Mouse (Mus musculus) embryonic facial prominence, embryonic 12.5 days (tissue): ENCODE results near the gene Nutf2. TPM values are rescaled to one million over a fixed set of nuclear protein-coding genes. Genes with fewer than 3 reads are reported as not detected.

ENCODE experiments used
- ATAC-seq: fragments of 200-750 bp; cut with Nextera tagmentation; 2 replicates; pipeline ENCODE4 v1.8.0; 2017; ENCODE audit not compliant: insufficient number of reproducible peaks, insufficient read depth, low FRiP score, low TSS enrichment
- H3K27ac ChIP-seq: fragments of 300-500 bp; sonication (generic); 2 replicates; pipeline ENCODE4 v1.5.1; 2016; ENCODE audit warnings: mild to moderate bottlenecking
- H3K27me3 ChIP-seq: fragments of 300-500 bp; sonication (generic); 2 replicates; pipeline ENCODE4 v1.6.1; 2016; ENCODE audit warnings: mild to moderate bottlenecking, moderate library complexity
- H3K36me3 ChIP-seq: fragments of 300-500 bp; sonication (generic); 2 replicates; pipeline ENCODE4 v1.6.1; 2016; ENCODE audit warnings: mild to moderate bottlenecking
- H3K4me1 ChIP-seq: fragments of 300-500 bp; sonication (generic); 2 replicates; pipeline ENCODE4 v1.6.1; 2016
- H3K4me2 ChIP-seq: fragments of 300-500 bp; sonication (generic); replicated peaks from 2 replicates; pipeline ENCODE4 v1.6.1; 2016; ENCODE audit warnings: mild to moderate bottlenecking, moderate library complexity
- H3K4me3 ChIP-seq: fragments of 300-500 bp; sonication (generic); 2 replicates; pipeline ENCODE4 v1.5.1; 2016; ENCODE audit warnings: mild to moderate bottlenecking
- H3K9ac ChIP-seq: fragments of 300-500 bp; sonication (generic); 2 replicates; pipeline ENCODE4 v1.6.1; 2016; ENCODE audit warnings: mild to moderate bottlenecking, moderate library complexity
- H3K9me3 ChIP-seq: fragments of 300-500 bp; sonication (generic); 2 replicates; pipeline ENCODE4 v1.6.1; 2016; ENCODE audit warnings: mild to moderate bottlenecking, moderate library complexity
- WGBS: fragments of 180-500 bp; shearing (Covaris S2); methylation state at CpG from one replicate; pipeline ENCODE4 v1.1.7; 2016; 5-methylcytosine and 5-hydroxymethylcytosine counted together
- polyA plus RNA-seq: library from polyadenylated mRNA; unstranded; fragments of >200 nt; fragmentation: Nextera tagmentation; extraction: Ambion mirVana; gene quantifications from 2 replicates; pipeline ENCODE4 v1.2.1, GENCODE M21; 2016

Gene Nutf2
- polyA plus RNA-seq, 1 experiment from 2014 or later = 268 TPM

DNA sequence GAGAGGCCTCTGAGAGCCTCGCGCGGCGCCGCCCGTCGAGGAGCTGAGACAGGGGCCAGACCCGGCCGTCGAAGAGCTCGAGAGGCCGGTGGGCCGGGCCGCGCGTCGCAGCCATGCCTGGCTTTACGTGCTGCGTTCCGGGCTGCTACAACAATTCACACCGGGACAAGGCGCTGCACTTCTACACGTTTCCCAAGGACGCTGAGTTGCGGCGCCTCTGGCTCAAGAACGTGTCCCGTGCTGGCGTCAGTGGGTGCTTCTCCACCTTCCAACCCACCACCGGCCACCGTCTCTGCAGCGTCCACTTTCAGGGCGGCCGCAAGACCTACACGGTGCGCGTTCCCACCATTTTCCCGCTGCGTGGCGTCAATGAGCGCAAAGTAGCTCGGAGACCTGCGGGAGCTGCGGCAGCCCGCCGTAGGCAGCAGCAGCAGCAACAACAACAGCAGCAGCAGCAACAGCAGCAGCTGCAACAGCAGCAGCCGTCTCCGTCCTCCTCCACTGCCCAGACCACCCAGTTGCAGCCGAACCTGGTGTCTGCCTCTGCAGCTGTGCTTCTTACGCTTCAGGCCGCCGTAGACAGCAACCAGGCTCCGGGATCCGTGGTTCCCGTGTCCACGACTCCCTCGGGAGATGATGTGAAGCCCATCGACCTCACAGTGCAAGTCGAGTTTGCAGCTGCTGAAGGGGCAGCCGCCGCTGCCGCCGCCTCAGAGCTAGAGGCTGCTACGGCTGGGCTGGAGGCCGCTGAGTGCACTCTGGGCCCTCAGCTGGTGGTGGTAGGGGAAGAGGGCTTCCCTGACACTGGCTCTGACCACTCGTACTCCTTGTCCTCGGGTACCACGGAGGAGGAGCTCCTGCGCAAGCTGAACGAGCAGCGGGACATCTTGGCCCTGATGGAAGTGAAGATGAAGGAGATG lies 4.9 kb upstream of the Nutf2 start:
- Histone ChIP-seq H3K27me3 (no peaks in the 10 kb centered on the region), H3K4me3 (peak overlapping the region; percentile 80), H3K36me3 (peaks cover 9% of the 10 kb centered on the region; the same call in 1 of the 2 replicates), H3K9me3 (no peaks in the 10 kb centered on the region), H3K27ac (peak overlapping the region; percentile 89), H3K4me1 (peaks cover 44% of the 10 kb centered on the region), H3K4me2 (peak overlapping the region; percentile 96), H3K9ac (peak overlapping the region; percentile 76)
- peak; percentile 3 for ATAC-seq
- under 1% methylated on average over 71 of the region's 71 CpGs for WGBS

GRCm38 (mm10) chr8:105856168-105856835 lies 4.1 kb upstream of the Nutf2 start:
- H3K27ac ChIP-seq = peak overlapping the region; percentile 89; the same call in 1 of the 2 replicates
- H3K4me1 ChIP-seq = peaks cover 40% of the 10 kb centered on the region
- H3K4me3 ChIP-seq = peak overlapping the region; percentile 80
- peak overlapping the region; percentile 76 for H3K9ac ChIP-seq
- WGBS = 29% methylated on average over 15 of the region's 15 CpGs
- peak overlapping the region; percentile 96 for H3K4me2 ChIP-seq
- peaks cover 9% of the 10 kb centered on the region; the same call in 1 of the 2 replicates for H3K36me3 ChIP-seq
- H3K27me3 ChIP-seq = no peaks in the 10 kb centered on the region
- no peak for ATAC-seq
- no peaks in the 10 kb centered on the region for H3K9me3 ChIP-seq

GRCm38 (mm10) chr8:105858495-105858894 lies 1.9 kb upstream of the Nutf2 start:
- peaks cover 53% of the 10 kb centered on the region for H3K4me1 ChIP-seq
- no peaks in the 10 kb centered on the region for H3K27me3 ChIP-seq
- no peak overlapping the region for H3K27ac ChIP-seq
- no peak for ATAC-seq
- H3K36me3 ChIP-seq = peaks cover 13% of the 10 kb centered on the region; the same call in 1 of the 2 replicates
- WGBS = 90% methylated on average over 5 of the region's 5 CpGs
- no peak overlapping the region for H3K9ac ChIP-seq
- no peak overlapping the region for H3K4me2 ChIP-seq
- no peak overlapping the region for H3K4me3 ChIP-seq
- no peaks in the 10 kb centered on the region for H3K9me3 ChIP-seq

- Histone ChIP-seq H3K4me1 (peaks cover 53% of the 10 kb centered on the region), H3K4me3 (no peak overlapping the region), H3K9ac (no peak overlapping the region; the same call in 1 of the 2 replicates), H3K4me2 (peak overlapping the region; percentile 89; the same call in 1 of the 2 replicates), H3K27ac (peak overlapping the region; percentile 92), H3K27me3 (no peaks in the 10 kb centered on the region), H3K9me3 (no peaks in the 10 kb centered on the region), H3K36me3 (peaks cover 17% of the 10 kb centered on the region; the same call in 1 of the 2 replicates)
- 81% methylated on average over 5 of the region's 5 CpGs for WGBS
- ATAC-seq = no peak
Observed at GRCm38 (mm10) chr8:105859314-105859713, 1.1 kb upstream of the Nutf2 start.

DNA sequence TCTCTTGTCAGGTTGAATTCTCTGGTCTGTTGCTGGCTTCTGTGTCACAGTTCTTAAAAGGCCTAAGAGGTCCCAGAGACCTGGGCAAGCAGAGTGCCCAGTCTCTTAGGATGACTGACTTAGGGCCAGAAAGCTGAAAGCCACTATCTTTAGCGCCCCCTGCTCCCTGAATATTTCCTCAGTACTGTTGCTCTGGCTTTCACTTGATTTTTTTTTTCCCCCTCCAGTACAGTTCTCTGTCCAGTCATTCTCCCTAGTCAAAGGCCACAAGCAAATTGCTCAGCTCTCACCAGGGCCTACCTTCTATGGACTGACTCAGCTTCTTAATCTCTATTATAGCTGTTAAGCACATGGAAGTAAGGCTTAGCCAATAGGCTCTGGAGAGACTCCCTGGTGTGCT lies 1.6 kb downstream of the Nutf2 start:
- Histone ChIP-seq H3K9ac (peak overlapping the region; percentile 95), H3K27me3 (no peaks in the 10 kb centered on the region), H3K4me2 (peak overlapping the region; percentile 89), H3K4me1 (peaks cover 40% of the 10 kb centered on the region), H3K27ac (no peak overlapping the region), H3K4me3 (peak overlapping the region; percentile 100), H3K9me3 (no peaks in the 10 kb centered on the region), H3K36me3 (peaks cover 30% of the 10 kb centered on the region)
- ATAC-seq = no peak
- WGBS = 0% methylated on average over 1 of the region's 1 CpGs

- H3K36me3 ChIP-seq = peaks cover 62% of the 10 kb centered on the region
- H3K4me1 ChIP-seq = peaks cover 11% of the 10 kb centered on the region
- H3K27me3 ChIP-seq = no peaks in the 10 kb centered on the region
- no peak overlapping the region for H3K9ac ChIP-seq
- no peak overlapping the region for H3K4me2 ChIP-seq
- no peak overlapping the region for H3K27ac ChIP-seq
- H3K4me3 ChIP-seq = no peak overlapping the region
- no peak for ATAC-seq
- 86% methylated on average over 6 of the region's 6 CpGs for WGBS
- H3K9me3 ChIP-seq = no peaks in the 10 kb centered on the region
Observed at GRCm38 (mm10) chr8:105866364-105867029, 6.1 kb downstream of the Nutf2 start.

DNA sequence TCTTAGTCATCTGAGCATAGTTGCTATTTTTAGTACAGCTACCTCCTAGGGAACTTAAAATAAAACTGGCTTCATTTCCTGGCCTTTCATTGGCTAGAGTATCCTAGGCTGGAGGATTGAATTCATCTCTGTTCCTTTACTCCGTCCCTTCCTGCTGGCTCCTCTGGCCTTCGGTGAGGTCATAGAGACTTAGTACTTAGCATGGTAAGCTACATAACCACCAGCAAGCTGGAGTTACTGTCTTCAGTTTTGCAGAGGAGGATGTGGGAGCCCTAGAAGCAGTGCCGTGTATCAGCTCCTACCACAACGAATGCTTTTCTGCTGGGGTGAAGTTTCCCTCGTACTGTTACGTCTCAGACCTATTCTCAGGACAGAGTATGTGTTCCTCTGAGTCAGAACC lies 13.9 kb downstream of the Nutf2 start:
- Histone ChIP-seq H3K36me3 (peaks cover 86% of the 10 kb centered on the region), H3K9me3 (no peaks in the 10 kb centered on the region), H3K27ac (no peak overlapping the region), H3K27me3 (no peaks in the 10 kb centered on the region), H3K4me2 (no peak overlapping the region), H3K4me1 (no peaks in the 10 kb centered on the region), H3K4me3 (no peak overlapping the region), H3K9ac (no peak overlapping the region)
- no peak for ATAC-seq
- WGBS = 92% methylated on average over 6 of the region's 6 CpGs

DNA sequence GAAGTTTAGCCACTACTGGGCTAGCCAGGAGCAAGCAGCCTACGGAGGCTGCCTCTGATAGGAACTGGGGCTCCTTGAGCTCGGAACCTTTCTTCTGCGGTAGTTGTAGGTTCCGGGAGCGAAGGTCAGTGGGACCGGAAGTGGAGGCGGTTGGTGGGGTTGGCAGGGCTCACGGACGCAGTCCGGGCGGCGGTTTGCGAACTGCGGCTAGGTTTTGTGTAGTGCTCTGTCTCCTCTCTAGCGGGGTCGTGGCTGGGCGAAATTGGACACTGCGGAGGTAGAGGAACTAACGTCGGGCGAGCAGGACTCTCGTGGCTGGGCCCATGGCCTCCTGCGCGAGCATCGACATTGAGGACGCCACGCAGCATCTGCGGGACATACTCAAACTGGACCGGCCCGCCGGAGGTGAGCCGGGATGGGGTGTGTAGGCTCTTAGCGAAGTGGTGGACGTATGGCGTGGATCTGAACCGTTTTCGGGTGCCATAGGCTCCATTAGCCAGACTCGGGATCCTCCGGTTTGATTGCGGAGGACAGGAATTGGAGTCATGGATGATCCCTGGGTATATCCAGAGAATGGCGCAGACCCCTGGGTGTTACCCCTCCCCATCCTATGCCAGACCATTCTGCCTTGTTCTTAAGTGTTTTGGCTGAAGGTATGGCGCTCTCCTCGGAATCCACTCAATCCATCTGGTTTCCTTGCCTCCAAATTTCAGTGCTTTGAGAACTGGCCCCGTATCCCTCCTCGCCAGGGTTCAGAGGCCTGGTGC lies 20.6 kb downstream of the Nutf2 start, which contains the start of gene Edc4:
Gene Edc4, plus strand, starts transcription at position 128 of the 767 bp plus-strand sequence.
- Histone ChIP-seq H3K9ac (peak within 1 kb of the TSS; percentile 81), H3K27me3 (no peaks in the 10 kb centered on the region), H3K27ac (peak within 1 kb of the TSS; percentile 63; the same call in 1 of the 2 replicates), H3K4me2 (peak within 1 kb of the TSS; percentile 74), H3K9me3 (no peaks in the 10 kb centered on the region), H3K36me3 (peaks cover 54% of the 10 kb centered on the region), H3K4me1 (peaks cover 17% of the 10 kb centered on the region), H3K4me3 (peak within 1 kb of the TSS; percentile 75)
- WGBS = 1% methylated on average over 45 of the region's 45 CpGs
- peak; percentile 55 for ATAC-seq

GRCm38 (mm10) chr8:105889756-105890465 lies 29.5 kb downstream of the Nutf2 start:
- Histone ChIP-seq H3K36me3 (peaks cover 83% of the 10 kb centered on the region), H3K27me3 (no peaks in the 10 kb centered on the region), H3K4me2 (no peak overlapping the region), H3K9ac (no peak overlapping the region), H3K9me3 (no peaks in the 10 kb centered on the region), H3K4me3 (no peak overlapping the region), H3K27ac (no peak overlapping the region), H3K4me1 (peaks cover 6% of the 10 kb centered on the region; the same call in 1 of the 2 replicates)
- 95% methylated on average over 12 of the region's 12 CpGs for WGBS
- no peak for ATAC-seq

DNA sequence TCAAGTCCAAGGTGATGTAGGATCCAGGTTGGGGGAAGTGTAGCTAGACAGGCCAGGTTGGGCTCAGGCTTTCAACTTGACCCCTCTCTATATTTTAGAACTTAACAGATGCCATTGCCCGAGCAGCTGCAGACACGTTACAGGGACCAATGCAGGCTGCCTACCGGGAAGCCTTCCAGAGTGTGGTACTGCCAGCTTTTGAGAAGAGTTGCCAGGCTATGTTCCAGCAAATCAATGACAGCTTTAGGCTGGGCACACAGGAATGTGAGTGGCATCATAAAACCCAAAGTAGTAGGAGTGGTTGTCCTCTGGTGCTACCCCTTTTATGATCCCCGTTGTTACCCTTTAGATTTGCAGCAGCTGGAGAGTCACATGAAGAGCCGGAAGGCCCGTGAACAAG lies 30.5 kb downstream of the Nutf2 start:
- H3K4me2 ChIP-seq = no peak overlapping the region
- WGBS = 89% methylated on average over 6 of the region's 6 CpGs
- no peak overlapping the region for H3K9ac ChIP-seq
- H3K4me3 ChIP-seq = no peak overlapping the region
- no peak for ATAC-seq
- no peaks in the 10 kb centered on the region for H3K9me3 ChIP-seq
- H3K36me3 ChIP-seq = peaks cover 74% of the 10 kb centered on the region
- no peak overlapping the region for H3K27ac ChIP-seq
- peaks cover 6% of the 10 kb centered on the region; the same call in 1 of the 2 replicates for H3K4me1 ChIP-seq
- H3K27me3 ChIP-seq = no peaks in the 10 kb centered on the region
